Mouse (Mus musculus): ENCODE measurements around the gene F2rl3.

F2rl3 gene

DNA sequence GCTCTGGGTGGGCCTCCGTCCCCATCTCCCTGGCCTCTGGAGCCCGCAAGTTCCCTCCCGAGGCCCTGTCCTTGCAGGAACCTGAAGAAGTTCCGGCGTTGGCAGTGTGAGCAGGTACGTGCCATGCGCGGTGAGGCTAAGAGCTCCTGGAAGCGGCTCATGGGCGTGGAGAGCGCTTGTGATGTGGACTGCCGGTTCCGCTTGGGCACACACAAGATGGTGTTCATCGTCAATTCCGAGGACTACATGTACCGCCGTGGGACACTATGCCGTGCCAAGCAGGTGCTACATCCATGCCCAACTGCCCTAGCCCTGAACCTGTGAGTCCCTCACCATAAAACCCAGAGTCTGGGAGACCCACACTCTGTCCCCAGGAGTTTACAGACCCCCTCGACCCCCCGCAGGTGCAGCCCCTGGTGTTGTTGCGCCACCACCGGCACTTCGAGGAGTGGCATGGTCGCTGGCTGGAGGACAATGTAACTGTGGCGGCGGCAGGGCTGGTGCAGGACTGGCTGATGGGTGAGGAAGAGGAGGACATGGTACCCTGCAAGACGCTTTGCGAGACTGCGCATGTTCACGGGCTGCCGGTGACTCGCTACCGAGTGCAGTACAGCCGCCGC lies 4.8 kb upstream of the F2rl3 start:
- ChIA-PET POLR2A (interaction anchor here in 3 of 4 experiments (0.5 to 1.9 kb wide), 8 partner anchors 9 to 102 kb away, joined by 3 to 7 read pairs (median 3); no protein-coding TSS in a partner anchor), CTCF (interaction anchor here in 1 of 4 experiments (1.0 to 1.3 kb wide), 3 partner anchors 10 to 112 kb away, joined by 3 to 4 read pairs (median 3); no protein-coding TSS in a partner anchor)

- ChIA-PET POLR2A (interaction anchor here in 3 of 4 experiments (0.5 to 1.9 kb wide), 12 partner anchors 9 to 755 kb away, joined by 3 to 7 read pairs (median 3); no protein-coding TSS in a partner anchor), CTCF (interaction anchor here in 1 of 4 experiments (1.0 to 2.0 kb wide), 4 partner anchors 11 to 113 kb away, joined by 3 to 4 read pairs (median 3); no protein-coding TSS in a partner anchor)
Measured at GRCm38 (mm10) chr8:72757426-72758195, 4.1 kb upstream of the F2rl3 start.

- POLR2A ChIA-PET = interaction anchor here in 3 of 4 experiments (0.7 to 1.4 kb wide), 11 partner anchors 9 to 756 kb away, joined by 3 to 8 read pairs (median 3); no protein-coding TSS in a partner anchor
Measured at GRCm38 (mm10) chr8:72758310-72758709, 3.4 kb upstream of the F2rl3 start.

GRCm38 (mm10) chr8:72760216-72760615 lies 1.5 kb upstream of the F2rl3 start:
- CTCF ChIA-PET = interaction anchor here in 1 of 4 experiments (1.1 kb wide), 1 partner anchor 118 kb away, joined by 4 read pairs; no protein-coding TSS in a partner anchor
- POLR2A ChIA-PET = interaction anchor here in 2 of 4 experiments (0.5 to 1.5 kb wide), 4 partner anchors 9 to 286 kb away, joined by 3 to 5 read pairs (median 4); no protein-coding TSS in a partner anchor

More at GRCm38 (mm10) chr8:72758310-72758709, 3.4 kb upstream of the F2rl3 start:
- CTCF ChIA-PET = interaction anchor here (0.6 to 2.0 kb wide), 8 partner anchors 12 to 400 kb away, joined by 3 to 13 read pairs (median 4); no protein-coding TSS in a partner anchor

DNA sequence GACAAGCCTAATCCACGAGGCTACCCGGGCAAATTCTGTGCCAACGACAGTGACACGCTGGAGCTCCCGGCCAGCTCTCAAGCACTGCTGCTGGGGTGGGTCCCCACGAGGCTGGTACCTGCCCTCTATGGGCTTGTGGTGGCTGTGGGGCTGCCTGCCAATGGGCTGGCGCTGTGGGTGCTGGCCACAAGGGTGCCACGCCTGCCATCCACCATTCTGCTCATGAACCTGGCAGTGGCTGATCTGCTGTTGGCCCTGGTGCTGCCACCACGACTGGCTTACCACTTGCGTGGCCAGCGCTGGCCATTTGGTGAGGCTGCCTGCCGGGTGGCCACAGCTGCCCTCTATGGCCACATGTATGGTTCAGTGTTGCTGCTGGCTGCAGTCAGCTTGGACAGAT lies 626 bp downstream of the F2rl3 start:
- ChIA-PET CTCF (no interaction called here), POLR2A (interaction anchor here in 1 of 4 experiments (1.8 kb wide), 1 partner anchor 55 kb away, joined by 5 read pairs; no protein-coding TSS in a partner anchor)

GRCm38 (mm10) chr8:72765696-72766095 lies 4.0 kb downstream of the F2rl3 start:
- ChIA-PET POLR2A (interaction anchor here in 2 of 4 experiments (1.1 to 1.3 kb wide), 2 partner anchors 9 to 21 kb away, joined by 3 read pairs; no protein-coding TSS in a partner anchor), CTCF (no interaction called here)

DNA sequence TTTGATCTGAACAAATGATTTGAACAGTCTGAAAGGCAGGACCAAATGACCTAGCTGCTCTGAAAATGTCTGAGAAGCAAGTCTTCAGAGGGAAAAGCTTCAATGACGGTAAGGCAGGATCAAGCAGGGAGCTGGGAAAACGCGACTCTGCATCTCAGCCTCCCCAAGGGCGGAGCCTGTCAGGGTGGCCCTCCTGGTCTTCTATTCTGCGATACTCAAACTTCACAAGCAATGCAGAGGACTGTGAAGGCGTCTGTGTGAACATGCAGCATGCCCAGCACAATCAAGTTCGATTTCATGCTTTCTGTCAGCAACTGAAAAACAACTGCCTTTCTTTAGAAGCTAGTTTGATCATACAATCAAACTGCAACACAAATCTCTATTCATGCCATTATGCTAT lies 5.1 kb downstream of the F2rl3 start:
- ChIA-PET POLR2A (interaction anchor here in 3 of 4 experiments (0.6 to 1.3 kb wide), 4 partner anchors 10 to 588 kb away, joined by 3 to 6 read pairs (median 3); no protein-coding TSS in a partner anchor), CTCF (no interaction called here)

DNA sequence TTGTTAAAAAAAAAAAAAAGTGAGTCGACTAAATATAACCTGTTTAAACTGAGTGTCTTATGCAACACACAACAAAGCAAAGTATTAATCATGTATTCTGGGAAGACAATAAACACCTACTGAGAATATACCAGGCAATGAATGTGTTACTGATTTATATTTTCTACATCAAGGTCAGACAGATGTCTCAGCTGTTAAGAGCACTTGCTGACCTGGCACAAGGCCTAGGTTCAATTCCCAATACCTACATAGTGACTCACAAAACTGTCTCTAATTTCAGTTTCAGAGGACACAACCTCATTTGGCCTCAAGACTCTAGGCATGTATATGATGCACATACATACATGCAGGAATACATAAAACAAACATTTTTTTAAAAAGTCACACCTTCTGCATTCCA lies 16.1 kb downstream of the F2rl3 start:
- ChIA-PET POLR2A (no interaction called here), CTCF (no interaction called here)

DNA sequence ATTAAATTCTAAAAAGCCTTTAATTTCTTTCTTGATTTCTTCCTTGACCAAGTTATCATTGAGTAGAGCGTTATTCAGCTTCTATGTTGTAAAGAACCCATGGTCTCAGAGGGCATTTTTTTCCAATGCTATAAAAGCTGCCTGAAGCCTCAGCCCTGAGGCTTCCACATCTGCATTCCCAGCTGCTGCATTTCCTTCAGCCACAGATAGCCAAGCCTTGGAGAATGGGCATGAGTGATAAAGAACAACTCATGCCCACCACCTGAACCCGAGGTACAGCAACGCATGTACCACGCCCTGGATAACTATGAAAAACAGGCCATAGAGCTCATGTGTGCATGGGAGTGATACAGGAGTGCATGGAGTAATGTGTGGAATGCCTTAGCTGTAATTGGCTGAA lies 19.0 kb downstream of the F2rl3 start:
- ChIA-PET CTCF (no interaction called here), POLR2A (interaction anchor here in 1 of 4 experiments (0.6 kb wide), 1 partner anchor 608 kb away, joined by 3 read pairs; no protein-coding TSS in a partner anchor)

- CTCF ChIA-PET = no interaction called here
- POLR2A ChIA-PET = no interaction called here
Measured at GRCm38 (mm10) chr8:72801583-72801982, 39.9 kb downstream of the F2rl3 start.

DNA sequence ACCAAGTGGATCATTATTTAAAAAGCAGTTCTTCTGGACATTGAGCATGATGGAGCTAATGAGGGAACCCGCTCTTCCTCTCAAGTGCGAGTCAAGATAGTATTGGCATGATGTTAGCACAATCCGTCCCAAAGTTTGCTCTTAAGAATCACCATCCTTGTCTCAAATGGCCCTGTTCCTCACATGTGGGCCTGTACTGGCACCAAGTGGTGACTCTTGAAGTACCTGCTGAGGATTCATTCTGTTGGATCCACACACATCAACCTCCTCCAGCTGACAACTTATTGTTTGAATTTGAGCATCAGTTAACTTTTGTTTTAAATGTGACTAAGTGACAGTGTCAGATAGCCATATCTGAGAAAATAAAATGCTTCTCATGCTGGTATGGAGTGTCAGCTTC lies 51.0 kb downstream of the F2rl3 start:
- ChIA-PET POLR2A (interaction anchor here in 1 of 4 experiments (1.3 kb wide), 1 partner anchor 8 kb away, joined by 4 read pairs; no protein-coding TSS in a partner anchor), CTCF (interaction anchor here in 1 of 4 experiments (0.6 kb wide), 1 partner anchor 170 kb away, joined by 3 read pairs; no protein-coding TSS in a partner anchor)

Data from embryonic stem cell, embryonic (primary cell).